Mouse (Mus musculus): Measurements from ENCODE around the gene Mttp.

The Mttp gene

GRCm38 (mm10) chr3:138083073-138083637 lies 61.6 kb downstream of the Mttp start:
- no peak for DNase-seq (ENCODE audit: low spot score)

GRCm38 (mm10) chr3:138078701-138079100 lies 66.1 kb downstream of the Mttp start:
- no peak for DNase-seq (ENCODE audit: low spot score)

GRCm38 (mm10) chr3:138077476-138078340 lies 67.1 kb downstream of the Mttp start:
- no peak for DNase-seq (ENCODE audit: low spot score)

- DNase-seq (ENCODE audit: low spot score), result no peak
These were observed 69.6 kb downstream of the Mttp start for GRCm38 (mm10) chr3:138075209-138075608.

GRCm38 (mm10) chr3:138074214-138074613 lies 70.6 kb downstream of the Mttp start:
- DNase-seq (ENCODE audit: low spot score), result no peak

GRCm38 (mm10) chr3:138071476-138072073 lies 73.2 kb downstream of the Mttp start:
- DNase-seq (ENCODE audit: low spot score), result no peak

- no peak for DNase-seq (ENCODE audit: low spot score)
These were observed 73.8 kb downstream of the Mttp start for GRCm38 (mm10) chr3:138071004-138071403.

GRCm38 (mm10) chr3:138069756-138070511 lies 74.8 kb downstream of the Mttp start:
- no peak for DNase-seq (ENCODE audit: low spot score)

GRCm38 (mm10) chr3:138068103-138068502 lies 76.7 kb downstream of the Mttp start:
- no peak for DNase-seq (ENCODE audit: low spot score)

GRCm38 (mm10) chr3:138067288-138067687 lies 77.5 kb downstream of the Mttp start, which contains the start of gene Gm5105:
Gm5105 (minus strand) TSS chr3:138067388.
- no peak for DNase-seq (ENCODE audit: low spot score)

GRCm38 (mm10) chr3:138066348-138066856 lies 78.4 kb downstream of the Mttp start:
- DNase-seq (ENCODE audit: low spot score), result no peak

GRCm38 (mm10) chr3:138065930-138066329 lies 78.8 kb downstream of the Mttp start:
- no peak for DNase-seq (ENCODE audit: low spot score)

GRCm38 (mm10) chr3:138064732-138065645 lies 79.8 kb downstream of the Mttp start, which contains the start of gene 1110002E22Rik:
1110002E22Rik (plus strand) TSS chr3:138065052.
- DNase-seq (ENCODE audit: low spot score), result no peak

- no peak for DNase-seq (ENCODE audit: low spot score)
These were observed 80.9 kb downstream of the Mttp start for GRCm38 (mm10) chr3:138063731-138064329.

GRCm38 (mm10) chr3:138062673-138063072 lies 82.1 kb downstream of the Mttp start:
- no peak for DNase-seq (ENCODE audit: low spot score)

- DNase-seq (ENCODE audit: low spot score), result no peak
These were observed 83.4 kb downstream of the Mttp start for GRCm38 (mm10) chr3:138061205-138061911.

- no peak for DNase-seq (ENCODE audit: low spot score)
These were observed 84.3 kb downstream of the Mttp start for GRCm38 (mm10) chr3:138060429-138060828.

- DNase-seq (ENCODE audit: low spot score), result no peak
These were observed 86.5 kb downstream of the Mttp start for GRCm38 (mm10) chr3:138058226-138058625.

- DNase-seq (ENCODE audit: low spot score), result no peak
These were observed 87.8 kb downstream of the Mttp start for GRCm38 (mm10) chr3:138056976-138057375.

- DNase-seq (ENCODE audit: low spot score), result no peak
These were observed 90.8 kb downstream of the Mttp start for GRCm38 (mm10) chr3:138053969-138054368.

All from c-Kit-positive CD71-positive TER-119-positive erythroid progenitor cells, embryonic 14.5 days (primary cell).